Mouse (Mus musculus) limb, embryonic 10.5 days (tissue): ENCODE measurements around the gene Idnk. TPM values are rescaled to one million over a fixed set of nuclear protein-coding genes. Genes with fewer than 3 reads are reported as not detected.
A peak's percentile ranks its signal among the peaks of the same experiment; 100 is the strongest.
"Not testable (repeated sequence)": the region's sequence is repeated elsewhere in the genome, so short reads cannot be mapped to it uniquely, and the experiment has no call there.

Experiments used
- DNase-seq: peaks from one replicate; pipeline ENCODE4 v3.0.0-alpha.2; 2017; ENCODE audit warnings: low spot score
- H3K27ac ChIP-seq: fragments of 300-500 bp; sonication (generic); 2 replicates; pipeline ENCODE4 v1.5.1; 2016; ENCODE audit warnings: mild to moderate bottlenecking
- H3K27me3 ChIP-seq: fragments of 300-500 bp; sonication (generic); 2 replicates; pipeline ENCODE4 v1.6.1; 2016; ENCODE audit warnings: low read depth, mild to moderate bottlenecking; ENCODE audit not compliant: poor library complexity, severe bottlenecking
- H3K36me3 ChIP-seq: fragments of 300-500 bp; sonication (generic); 2 replicates; pipeline ENCODE4 v1.6.1; 2016; ENCODE audit warnings: mild to moderate bottlenecking, moderate library complexity
- H3K4me1 ChIP-seq: fragments of 300-500 bp; sonication (generic); 2 replicates; pipeline ENCODE4 v1.6.1; 2016
- H3K4me3 ChIP-seq: fragments of 300-500 bp; sonication (generic); 2 replicates; pipeline ENCODE4 v1.5.1; 2016; ENCODE audit warnings: mild to moderate bottlenecking, moderate library complexity
- H3K9me3 ChIP-seq: fragments of 300-500 bp; sonication (generic); replicated peaks from 2 replicates; pipeline ENCODE4 v1.6.1; 2016; ENCODE audit warnings: mild to moderate bottlenecking
- WGBS: fragments of 180-500 bp; shearing (Covaris S2); methylation state at CpG from one replicate; pipeline ENCODE4 v1.1.7; 2016; 5-methylcytosine and 5-hydroxymethylcytosine counted together
- polyA plus RNA-seq: library from polyadenylated mRNA; unstranded; fragments of >200 nt; fragmentation: Nextera tagmentation; extraction: Ambion mirVana; gene quantifications from 2 replicates; pipeline ENCODE4 v1.2.1, GENCODE M21; 2016

The Idnk gene
- polyA plus RNA-seq, 1 experiment from 2014 or later, result 36.1 TPM

- no peaks in the 10 kb centered on the region for H3K27me3 ChIP-seq
- no peak for DNase-seq
- WGBS, result 41% methylated on average over 7 of the region's 7 CpGs
- peak overlapping the region; percentile 97 for H3K4me3 ChIP-seq
- H3K36me3 ChIP-seq, result peaks cover 27% of the 10 kb centered on the region
- peaks cover 25% of the 10 kb centered on the region for H3K4me1 ChIP-seq
- H3K9me3 ChIP-seq, result no peaks in the 10 kb centered on the region
- H3K27ac ChIP-seq, result peak overlapping the region; percentile 100
Observed at GRCm38 (mm10) chr13:58126126-58126525, 31.3 kb upstream of the Idnk start.

GRCm38 (mm10) chr13:58126862-58127765 lies 30.3 kb upstream of the Idnk start:
- Histone ChIP-seq H3K27me3 (no peaks in the 10 kb centered on the region), H3K36me3 (peaks cover 27% of the 10 kb centered on the region), H3K4me1 (peaks cover 25% of the 10 kb centered on the region), H3K27ac (peak overlapping the region; percentile 100), H3K9me3 (no peaks in the 10 kb centered on the region), H3K4me3 (peak overlapping the region; percentile 97)
- DNase-seq, result no peak
- WGBS, result 3% methylated on average over 92 of the region's 92 CpGs

- Histone ChIP-seq H3K9me3 (no peaks in the 10 kb centered on the region), H3K27me3 (no peaks in the 10 kb centered on the region), H3K4me3 (peak overlapping the region; percentile 97), H3K36me3 (peaks cover 27% of the 10 kb centered on the region), H3K27ac (peak overlapping the region; percentile 100), H3K4me1 (peaks cover 25% of the 10 kb centered on the region)
- WGBS, result under 1% methylated on average over 81 of the region's 81 CpGs
- peak; percentile 81 for DNase-seq
Observed at GRCm38 (mm10) chr13:58127766-58128361, 29.6 kb upstream of the Idnk start.

- Histone ChIP-seq H3K27me3 (no peaks in the 10 kb centered on the region), H3K4me1 (peaks cover 25% of the 10 kb centered on the region), H3K36me3 (peaks cover 27% of the 10 kb centered on the region), H3K9me3 (no peaks in the 10 kb centered on the region), H3K27ac (peak within 1 kb of the TSS; percentile 100), H3K4me3 (peak within 1 kb of the TSS; percentile 97)
- DNase-seq, result peak; percentile 97
- WGBS, result under 1% methylated on average over 62 of the region's 62 CpGs
Observed at GRCm38 (mm10) chr13:58128396-58128767, 29.1 kb upstream of the Idnk start, which contains the start of gene Hnrnpa0. Gene Hnrnpa0, minus strand, starts transcription at chr13:58128556.

GRCm38 (mm10) chr13:58128768-58129671 lies 28.4 kb upstream of the Idnk start:
- Histone ChIP-seq H3K4me1 (peaks cover 25% of the 10 kb centered on the region), H3K27ac (peak overlapping the region; percentile 100), H3K9me3 (no peaks in the 10 kb centered on the region), H3K36me3 (peaks cover 27% of the 10 kb centered on the region), H3K27me3 (no peaks in the 10 kb centered on the region), H3K4me3 (peak overlapping the region; percentile 97)
- peak; percentile 96 for DNase-seq
- under 1% methylated on average over 83 of the region's 83 CpGs for WGBS

GRCm38 (mm10) chr13:58129687-58130246 lies 27.7 kb upstream of the Idnk start:
- peak; percentile 37 for DNase-seq
- H3K27me3 ChIP-seq, result no peaks in the 10 kb centered on the region
- H3K36me3 ChIP-seq, result peaks cover 25% of the 10 kb centered on the region
- no peaks in the 10 kb centered on the region for H3K9me3 ChIP-seq
- peaks cover 25% of the 10 kb centered on the region for H3K4me1 ChIP-seq
- WGBS, result 46% methylated on average over 4 of the region's 4 CpGs
- peak overlapping the region; percentile 100 for H3K27ac ChIP-seq
- peak overlapping the region; percentile 97 for H3K4me3 ChIP-seq

- WGBS, result 34% methylated on average over 3 of the region's 3 CpGs
- no peak overlapping the region for H3K4me3 ChIP-seq
- H3K27ac ChIP-seq, result no peak overlapping the region
- H3K9me3 ChIP-seq, result no peaks in the 10 kb centered on the region
- H3K27me3 ChIP-seq, result no peaks in the 10 kb centered on the region
- peaks cover 9% of the 10 kb centered on the region for H3K36me3 ChIP-seq
- no peak for DNase-seq
- peaks cover 12% of the 10 kb centered on the region for H3K4me1 ChIP-seq
Observed at GRCm38 (mm10) chr13:58131692-58132091, 25.8 kb upstream of the Idnk start.

GRCm38 (mm10) chr13:58146603-58147002 lies 10.8 kb upstream of the Idnk start:
- H3K9me3 ChIP-seq, H3K27ac ChIP-seq, H3K4me3 ChIP-seq, H3K27me3 ChIP-seq, DNase-seq, H3K36me3 ChIP-seq: not testable (repeated sequence)
- 96% methylated on average over 8 of the region's 8 CpGs for WGBS
- H3K4me1 ChIP-seq, result peaks cover 12% of the 10 kb centered on the region

- no peaks in the 10 kb centered on the region for H3K9me3 ChIP-seq
- H3K4me1 ChIP-seq, result peaks cover 12% of the 10 kb centered on the region
- no peaks in the 10 kb centered on the region for H3K27me3 ChIP-seq
- no peak for DNase-seq
- no peaks in the 10 kb centered on the region for H3K36me3 ChIP-seq
- no peak overlapping the region for H3K27ac ChIP-seq
- 90% methylated on average over 1 of the region's 1 CpGs for WGBS
- no peak overlapping the region for H3K4me3 ChIP-seq
Observed at GRCm38 (mm10) chr13:58147760-58148159, 9.7 kb upstream of the Idnk start.

- under 1% methylated on average over 17 of the region's 17 CpGs for WGBS
- DNase-seq, result peak; percentile 81
Observed at GRCm38 (mm10) chr13:58148256-58148831, 9.1 kb upstream of the Idnk start.

GRCm38 (mm10) chr13:58149033-58149558 lies 8.4 kb upstream of the Idnk start:
- 53% methylated on average over 5 of the region's 5 CpGs for WGBS
- Histone ChIP-seq H3K27me3 (no peaks in the 10 kb centered on the region), H3K9me3 (no peaks in the 10 kb centered on the region), H3K27ac (no peak overlapping the region), H3K36me3 (no peaks in the 10 kb centered on the region), H3K4me1 (peaks cover 16% of the 10 kb centered on the region), H3K4me3 (peak overlapping the region; percentile 46)
- DNase-seq, result peak; percentile 37

More at GRCm38 (mm10) chr13:58148256-58148831, 9.1 kb upstream of the Idnk start:
- Histone ChIP-seq H3K36me3 (no peaks in the 10 kb centered on the region), H3K4me3 (peak overlapping the region; percentile 46), H3K27ac (no peak overlapping the region), H3K4me1 (peaks cover 12% of the 10 kb centered on the region), H3K9me3 (no peaks in the 10 kb centered on the region), H3K27me3 (no peaks in the 10 kb centered on the region)

- Histone ChIP-seq H3K9me3 (no peaks in the 10 kb centered on the region), H3K4me3 (no peak overlapping the region), H3K36me3 (no peaks in the 10 kb centered on the region), H3K27ac (no peak overlapping the region), H3K4me1 (peaks cover 16% of the 10 kb centered on the region), H3K27me3 (no peaks in the 10 kb centered on the region)
- WGBS, result 85% methylated on average over 3 of the region's 3 CpGs
- no peak for DNase-seq
Observed at GRCm38 (mm10) chr13:58149629-58150028, 7.8 kb upstream of the Idnk start.
